Mouse (Mus musculus) retina, postnatal 1 day (tissue): ENCODE results near the gene Arhgef28.

Source experiments
- DNase-seq: peaks from one replicate; pipeline ENCODE4 v3.0.0-alpha.2; 2012

Arhgef28 gene

DNA sequence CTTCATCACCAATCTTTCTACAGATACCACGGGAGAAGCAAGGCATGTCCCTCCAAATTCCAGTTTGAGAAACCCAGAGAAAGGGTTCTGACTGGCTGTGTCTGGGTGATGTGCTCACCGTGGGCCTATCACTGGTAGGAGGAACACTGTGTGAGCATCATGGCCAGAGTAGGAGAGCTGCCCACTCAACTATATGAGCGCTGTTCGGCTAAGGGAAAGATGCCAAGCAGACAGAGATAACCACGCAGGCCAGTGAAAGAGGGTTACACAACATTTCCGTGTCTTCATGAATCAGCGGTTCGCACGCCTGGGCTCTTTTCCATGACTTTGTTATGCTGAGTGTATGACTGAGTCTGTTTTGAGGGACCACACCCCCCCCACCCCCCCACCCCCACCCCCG, 197.7 kb downstream of the Arhgef28 start:
- no peak for DNase-seq

DNA sequence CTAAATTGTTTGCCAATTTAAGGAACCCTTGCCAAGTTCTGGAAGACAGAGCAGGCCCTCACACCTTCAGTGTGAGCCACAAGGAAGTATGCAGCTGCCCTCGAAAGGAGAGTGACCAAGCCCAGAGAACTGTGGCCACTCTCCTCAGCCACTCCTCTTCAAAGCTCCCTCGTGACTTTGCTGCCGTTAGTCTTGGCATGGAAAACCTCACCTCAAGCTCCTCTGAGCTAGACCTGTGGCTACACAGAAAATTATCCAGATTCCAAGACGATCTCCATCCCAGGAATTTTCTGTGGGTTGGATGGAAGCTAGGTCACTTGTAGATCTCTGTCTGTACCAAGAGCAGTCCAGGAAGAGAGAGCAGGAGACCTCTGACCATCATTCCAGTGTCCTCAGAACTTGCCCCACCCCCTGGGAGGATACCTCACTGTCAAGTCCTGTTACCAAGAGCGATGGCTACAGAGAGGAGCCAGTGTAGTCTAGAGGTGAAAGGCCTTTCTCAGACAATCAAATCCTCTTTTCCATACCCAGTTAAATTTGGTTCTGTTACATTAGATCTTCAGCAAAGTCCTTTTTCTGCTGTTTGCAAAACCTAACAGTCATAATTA, 200.5 kb downstream of the Arhgef28 start:
- no peak for DNase-seq

DNA sequence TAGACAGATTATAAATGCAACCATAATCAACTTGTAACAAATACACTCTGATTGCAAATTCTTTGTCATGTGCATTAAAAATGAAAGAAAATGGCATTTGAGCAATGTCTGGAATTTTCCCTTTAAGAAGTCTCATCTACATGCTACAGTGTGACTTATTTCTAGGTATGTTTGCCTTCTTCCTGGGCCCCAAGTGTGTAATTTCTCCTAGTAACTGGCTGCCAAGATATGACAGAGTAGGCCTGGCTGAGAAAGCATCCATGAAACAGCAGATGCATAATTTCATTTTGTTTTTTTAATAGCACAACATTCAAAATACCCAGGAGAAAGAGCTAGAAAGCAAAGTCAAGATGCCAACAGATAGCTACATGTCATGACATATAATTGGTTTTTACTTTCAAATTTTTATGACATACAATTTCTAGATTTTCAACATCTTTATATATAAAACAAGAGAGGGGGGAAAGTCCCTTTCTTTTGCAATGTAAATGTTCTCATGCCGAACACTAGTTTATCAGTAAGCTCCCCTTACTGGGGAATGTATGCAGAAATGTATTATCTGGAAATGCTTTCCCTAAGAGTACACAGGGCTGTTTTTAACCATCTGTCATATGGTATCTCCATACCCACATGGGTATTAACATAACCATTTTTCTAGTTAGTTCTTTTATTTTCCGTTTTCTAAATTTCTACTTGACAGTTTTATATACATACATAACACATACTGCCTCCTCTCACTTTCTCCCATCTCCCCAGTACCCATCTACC, 201.4 kb downstream of the Arhgef28 start:
- no peak for DNase-seq

DNA sequence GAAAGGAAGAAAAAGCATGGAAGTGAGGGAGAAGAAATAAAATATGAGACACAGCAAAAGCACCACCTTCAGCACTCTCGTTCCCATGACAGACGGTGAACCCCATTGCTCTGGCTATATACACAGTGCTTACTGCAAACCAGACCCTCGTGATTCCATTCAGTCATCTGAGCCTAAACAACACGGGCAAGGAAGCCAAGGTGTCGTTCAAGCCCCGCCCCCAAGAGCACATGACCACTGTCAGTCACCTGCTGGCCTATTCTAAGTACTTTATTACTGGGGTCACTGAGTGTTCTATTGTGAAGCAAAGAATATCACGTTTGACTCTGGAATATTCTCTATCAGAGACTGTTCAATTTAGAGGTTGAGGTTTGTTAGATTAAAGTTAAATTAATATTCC, 202.5 kb downstream of the Arhgef28 start:
- DNase-seq = no peak

DNA sequence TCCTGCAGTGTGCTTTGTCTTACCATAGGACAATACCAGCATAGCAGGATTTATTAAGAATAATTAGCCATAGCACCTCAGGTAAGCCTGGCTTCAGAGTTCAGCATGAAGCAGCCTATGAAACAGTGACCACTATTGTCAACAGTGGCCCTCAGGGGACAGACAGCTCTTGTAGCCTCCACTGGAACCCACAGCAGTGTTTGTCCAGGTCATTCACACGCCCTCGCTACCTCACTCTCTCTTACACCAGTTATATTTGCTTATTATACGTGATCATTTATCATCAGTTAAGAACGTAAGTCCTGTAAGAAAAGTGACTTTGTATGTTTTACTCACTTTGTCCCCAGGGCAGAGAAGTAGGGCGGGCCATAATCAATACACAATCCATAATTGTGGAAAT, 203.6 kb downstream of the Arhgef28 start:
- DNase-seq = no peak

DNA sequence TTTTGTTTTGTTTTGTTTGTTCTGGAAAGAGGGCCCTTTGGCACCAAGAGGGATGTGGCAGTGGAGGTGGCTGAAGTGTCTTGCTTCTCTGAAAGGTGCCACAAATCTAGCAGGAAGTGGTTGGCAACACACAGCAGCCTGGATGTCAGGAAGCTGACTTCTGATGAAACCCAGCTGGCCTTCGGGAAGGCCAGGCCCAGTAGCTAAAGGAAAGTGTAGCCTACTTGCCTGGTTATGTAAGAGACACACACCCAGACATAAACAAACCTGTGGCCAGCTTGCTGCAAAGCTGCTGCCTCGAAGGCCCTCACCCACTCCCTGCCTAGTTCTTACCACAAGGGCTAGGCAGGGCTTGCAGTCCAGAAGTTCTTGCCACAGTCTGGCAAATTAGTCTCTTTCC, 204.1 kb downstream of the Arhgef28 start:
- no peak for DNase-seq

DNA sequence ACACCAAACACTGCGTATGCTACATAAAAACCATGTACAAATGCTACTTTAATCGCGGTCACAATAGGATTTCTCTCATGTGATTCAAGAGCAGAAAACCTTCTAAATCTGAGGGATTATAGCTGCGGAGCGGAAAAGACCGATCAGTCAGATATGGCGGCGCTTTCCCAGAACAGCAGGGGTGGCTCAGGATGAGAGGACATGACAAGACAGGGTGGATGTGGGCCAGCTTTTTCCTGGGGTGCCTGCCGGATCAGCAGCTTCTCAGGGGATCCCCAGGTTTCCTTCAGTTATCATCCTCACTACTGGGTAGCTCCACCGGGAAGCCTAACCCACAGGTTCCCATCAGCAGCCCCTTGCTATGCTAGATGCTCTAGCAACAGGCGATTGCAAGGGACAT, 204.5 kb downstream of the Arhgef28 start:
- DNase-seq = peak; percentile 25

DNA sequence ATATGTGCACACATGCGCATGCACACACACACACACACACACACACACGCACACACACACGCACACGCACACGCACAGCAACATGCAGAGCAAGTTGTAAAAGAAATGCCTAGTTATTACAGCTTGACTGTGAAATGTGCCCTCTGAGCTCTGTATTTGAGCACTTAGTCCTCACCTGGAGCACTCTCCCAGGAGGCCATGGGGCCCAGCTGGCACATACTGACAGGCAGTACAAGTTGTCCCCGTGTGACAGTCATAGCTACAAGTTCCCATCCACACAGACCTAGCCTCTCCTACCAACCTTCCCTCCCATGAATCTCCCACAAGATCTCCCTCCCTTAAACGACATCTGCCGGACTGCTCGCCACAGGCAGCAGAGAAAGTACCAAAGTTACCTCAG, 205.4 kb downstream of the Arhgef28 start:
- no peak for DNase-seq

GRCm38 (mm10) chr13:97999130-97999529, 207.1 kb downstream of the Arhgef28 start:
- DNase-seq = no peak

DNA sequence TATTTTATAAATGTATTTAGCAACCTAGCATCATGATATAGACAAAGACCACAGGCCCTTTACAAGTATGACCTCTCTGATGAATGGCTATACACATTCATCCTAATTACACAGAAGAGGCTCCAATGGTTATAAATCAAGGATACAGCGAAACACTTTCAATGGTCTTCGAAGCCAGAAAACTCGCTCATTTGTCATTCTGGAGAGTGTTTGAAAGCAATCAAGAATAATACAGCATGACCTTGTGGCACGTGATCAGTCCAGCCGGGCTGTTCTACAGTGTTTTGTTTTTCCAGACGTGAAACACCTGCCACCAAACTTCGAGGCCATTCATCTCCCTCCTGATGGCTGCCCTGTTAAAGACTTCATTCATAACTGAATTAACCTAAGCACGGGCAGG, 207.7 kb downstream of the Arhgef28 start:
- DNase-seq = no peak

DNA sequence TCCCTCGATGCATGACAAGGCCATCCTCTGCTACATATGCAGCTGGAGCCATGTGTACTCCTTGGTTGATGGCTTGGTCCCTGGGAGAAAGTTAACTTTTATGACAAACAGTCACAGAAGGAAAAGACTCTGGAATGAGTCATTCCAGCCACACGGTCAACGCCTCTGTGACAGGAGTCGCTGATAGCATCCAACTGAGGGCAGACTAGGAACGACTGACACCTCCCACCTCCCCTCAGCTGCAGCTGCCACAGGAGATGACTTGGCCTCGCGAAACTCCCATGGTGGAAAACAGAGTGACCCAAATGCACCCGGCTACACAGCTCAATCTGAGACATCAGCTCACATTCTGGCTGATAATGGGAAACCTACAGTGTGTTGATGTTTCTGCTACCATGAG, 215.3 kb downstream of the Arhgef28 start:
- no peak for DNase-seq

- DNase-seq = no peak
These were observed 217.4 kb downstream of the Arhgef28 start for GRCm38 (mm10) chr13:97988796-97989195.

GRCm38 (mm10) chr13:97986691-97987090, 219.5 kb downstream of the Arhgef28 start:
- DNase-seq = peak; percentile 18

GRCm38 (mm10) chr13:97977104-97977503, 229.1 kb downstream of the Arhgef28 start:
- no peak for DNase-seq

- no peak for DNase-seq
These were observed 229.6 kb downstream of the Arhgef28 start for GRCm38 (mm10) chr13:97976642-97977041.

- DNase-seq = no peak
These were observed 231.6 kb downstream of the Arhgef28 start for GRCm38 (mm10) chr13:97974532-97975194.

GRCm38 (mm10) chr13:97973915-97974314, 232.3 kb downstream of the Arhgef28 start:
- no peak for DNase-seq

DNA sequence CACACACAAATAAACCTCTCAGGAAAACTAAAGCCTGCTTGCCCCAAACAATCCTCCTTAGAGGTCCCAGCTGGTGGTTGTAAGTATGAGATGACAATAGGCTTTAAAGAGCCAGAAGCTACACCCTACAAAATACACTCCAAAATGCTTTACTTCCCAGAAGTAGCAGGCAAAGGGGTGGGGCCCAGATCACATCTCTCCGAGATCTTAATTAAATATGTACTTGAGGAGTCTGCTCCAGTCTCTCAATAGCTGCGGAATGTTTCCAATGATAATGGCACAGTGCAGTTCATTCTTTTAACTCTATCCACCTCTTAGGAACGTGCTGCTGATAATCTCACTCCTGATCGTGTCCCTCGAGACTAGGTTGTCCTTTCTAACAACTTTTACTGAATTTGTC, 240.2 kb downstream of the Arhgef28 start:
- no peak for DNase-seq

- peak; percentile 27 for DNase-seq
These were observed 241.3 kb downstream of the Arhgef28 start for GRCm38 (mm10) chr13:97964892-97965424.

DNA sequence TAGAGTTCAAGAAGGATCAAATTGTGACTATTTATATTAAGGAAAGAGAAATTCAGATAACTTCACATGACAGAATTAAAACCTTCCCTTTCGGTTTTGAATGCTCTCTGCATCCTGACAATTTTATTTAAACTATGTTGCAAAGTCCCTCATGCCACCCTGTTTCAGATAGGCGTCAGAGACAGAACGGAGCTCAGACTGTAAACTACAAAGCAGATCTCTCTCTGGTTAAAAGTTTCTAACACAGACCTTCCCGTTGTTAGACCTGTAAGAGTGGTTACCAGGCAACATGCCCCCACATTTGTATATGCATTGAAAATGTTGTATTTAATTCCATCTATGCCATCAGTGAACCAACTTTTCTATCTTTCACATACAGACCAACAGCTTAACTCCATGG, 246.1 kb downstream of the Arhgef28 start:
- no peak for DNase-seq

DNA sequence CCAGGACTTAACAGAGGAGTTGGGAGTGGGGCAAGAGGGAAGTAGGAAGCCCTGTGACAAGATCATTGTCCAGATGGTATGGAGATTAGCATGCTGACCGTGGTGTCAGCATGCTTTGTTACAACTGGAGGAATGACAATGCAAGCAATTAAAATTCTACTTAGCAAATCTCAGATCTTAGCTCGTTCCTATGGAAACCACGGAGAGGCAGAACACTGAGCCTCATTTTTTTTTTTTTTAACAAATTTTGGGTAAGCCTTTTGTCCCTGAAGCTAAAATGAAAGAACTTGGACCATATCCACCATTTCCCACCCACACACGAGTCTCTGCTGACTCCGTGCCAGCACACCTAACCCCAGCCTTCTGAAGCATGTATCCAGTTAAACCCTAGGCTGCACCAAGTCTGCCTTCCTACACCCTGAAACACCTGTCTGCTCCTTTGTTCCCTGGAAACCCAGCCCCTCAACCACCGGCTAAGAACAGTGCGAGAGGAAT, 246.8 kb downstream of the Arhgef28 start:
- peak; percentile 62 for DNase-seq

DNA sequence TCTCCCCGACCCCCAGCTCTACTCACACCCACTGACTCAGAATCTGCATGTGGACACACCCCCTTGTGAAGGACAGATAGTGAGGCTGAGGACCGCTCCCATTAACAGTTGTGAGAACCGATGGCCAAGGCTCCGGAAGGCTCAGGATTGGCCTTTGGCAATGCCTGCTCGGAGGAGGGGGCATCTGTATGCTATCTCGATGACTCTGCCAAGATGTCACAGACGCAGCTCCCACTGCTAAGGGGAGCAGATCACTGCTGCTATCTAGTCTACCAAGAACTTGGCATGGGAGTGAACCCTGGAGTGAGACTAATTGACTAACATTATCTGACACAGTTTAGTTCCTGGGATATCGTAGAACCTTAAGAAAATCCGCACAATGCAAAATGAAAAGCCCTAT, 250.5 kb downstream of the Arhgef28 start:
- no peak for DNase-seq

DNA sequence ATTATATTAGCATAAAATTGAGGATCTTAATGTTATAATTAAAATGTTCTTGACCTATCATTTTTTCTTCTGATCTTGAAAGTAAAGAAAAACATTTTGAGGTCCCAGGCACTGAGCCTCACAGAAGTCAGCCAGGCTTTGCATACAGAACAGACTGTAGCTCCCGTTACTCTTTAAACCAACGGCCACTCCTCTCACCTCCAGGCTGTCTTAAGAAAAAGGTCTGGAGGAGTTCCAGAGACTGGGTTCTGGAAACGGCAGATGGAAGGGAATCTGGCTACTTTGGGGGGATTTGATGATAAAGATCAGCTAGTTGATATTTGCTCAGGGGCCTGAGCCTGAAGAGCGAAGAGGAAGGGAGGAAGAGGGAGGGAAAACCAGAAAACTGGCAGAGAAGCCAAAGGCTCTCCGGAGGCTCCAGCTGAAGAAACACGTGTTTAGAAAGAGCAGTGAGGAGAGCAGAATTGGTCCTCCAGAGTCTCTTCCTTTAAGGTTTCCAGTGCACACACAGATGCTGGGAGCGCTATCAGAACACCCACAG, 251.2 kb downstream of the Arhgef28 start:
- DNase-seq = no peak
